Mouse (Mus musculus) liver, embryonic 14.5 days (tissue): ENCODE results near the gene Enah. TPM values are rescaled to one million over a fixed set of nuclear protein-coding genes. Genes with fewer than 3 reads are reported as not detected.
A peak's percentile ranks its signal among the peaks of the same experiment; 100 is the strongest.

Experiments
- ATAC-seq: fragments of 200-750 bp; cut with Nextera tagmentation; 2 replicates; pipeline ENCODE4 v1.8.0; 2017; ENCODE audit warnings: moderate number of reproducible peaks, mild to moderate bottlenecking, moderate library complexity; ENCODE audit not compliant: insufficient read depth
- DNase-seq, 3 experiments: peaks; one replicate each; pipeline ENCODE4 v3.0.0-alpha.2; 2012 to 2013; ENCODE audit warnings: low read depth in 3 of 3, low spot score in 3 of 3
- H3K27ac ChIP-seq: fragments of 300-500 bp; sonication (generic); 2 replicates; pipeline ENCODE4 v1.5.1; 2014; ENCODE audit warnings: moderate library complexity, mild to moderate bottlenecking, control low read depth, inconsistent platforms
- H3K27me3 ChIP-seq: fragments of 300-500 bp; sonication (generic); 2 replicates; pipeline ENCODE4 v1.6.1; 2014; ENCODE audit warnings: mild to moderate bottlenecking, low read length, moderate library complexity; ENCODE audit not compliant: control insufficient read depth, insufficient read depth
- H3K36me3 ChIP-seq: fragments of 300-500 bp; sonication (generic); replicated peaks from 2 replicates; pipeline ENCODE4 v1.6.1; 2014; ENCODE audit warnings: low read depth; ENCODE audit not compliant: control insufficient read depth, insufficient read depth
- H3K4me1 ChIP-seq, 2 experiments: fragments of 200-500 bp in 1 of 2; fragments of 300-500 bp in 1 of 2; sonication (generic) in 1 of 2; replicated peaks; 2 replicates each; pipeline ENCODE4 v1.6.1; 2012 to 2014; ENCODE audit warnings: antibody characterized with exemption in 1 of 2, inconsistent platforms in 1 of 2, low read length in 1 of 2; ENCODE audit not compliant: control insufficient read depth in 2 of 2, insufficient read depth in 2 of 2
- H3K4me2 ChIP-seq: fragments of 300-500 bp; sonication (generic); 2 replicates; pipeline ENCODE4 v1.6.1; 2014; ENCODE audit warnings: low read depth, mild to moderate bottlenecking, control low read depth, moderate library complexity
- H3K4me3 ChIP-seq, 2 experiments: fragments of 200-500 bp in 1 of 2; fragments of 300-500 bp in 1 of 2; sonication (generic) in 1 of 2; 2 replicates each; pipeline ENCODE4 v1.5.1; 2012 to 2014; ENCODE audit warnings: low read depth in 2 of 2, low read length in 2 of 2, mild to moderate bottlenecking in 2 of 2, control low read depth in 1 of 2, inconsistent platforms in 1 of 2, moderate library complexity in 1 of 2; ENCODE audit not compliant: insufficient read depth in 1 of 2
- H3K9ac ChIP-seq: fragments of 300-500 bp; sonication (generic); replicated peaks from 2 replicates; pipeline ENCODE4 v1.6.1; 2014; ENCODE audit warnings: mild to moderate bottlenecking, control low read depth, moderate library complexity
- H3K9me3 ChIP-seq: fragments of 300-500 bp; sonication (generic); 2 replicates; pipeline ENCODE4 v1.6.1; 2016; ENCODE audit warnings: low read length, mixed read lengths; ENCODE audit not compliant: control insufficient read depth
- CTCF ChIP-seq: IDR thresholded peaks from 2 replicates; pipeline ENCODE4 v1.5.1; 2016; ENCODE audit warnings: antibody characterized with exemption, low read depth, control low read depth
- EP300 ChIP-seq: IDR thresholded peaks from 2 replicates; pipeline ENCODE4 v1.6.1; 2016; ENCODE audit warnings: antibody characterized with exemption, low read depth
- WGBS: fragments of 180-500 bp; shearing (Covaris S2); extraction: QIAGEN DNeasy Blood & Tissue Kit; methylation state at CpG from one replicate; pipeline ENCODE4 v1.1.7; 2014; ENCODE audit not compliant: insufficient replicate concordance; 5-methylcytosine and 5-hydroxymethylcytosine counted together
- polyA plus RNA-seq, 2 experiments: library from polyadenylated mRNA; depleted of rRNA in 1 of 2; stranded (reverse) in 1 of 2; unstranded in 1 of 2; fragments of >200 nt; fragmentation: Nextera tagmentation in 1 of 2; extraction: Ambion mirVana in 1 of 2; gene quantifications; 2 replicates each; pipeline versions ENCODE4 v1.2.1 to v1.2.3; 2012 to 2014

Enah gene
- polyA plus RNA-seq, 2 experiments: 0.44 to 0.99 TPM

GRCm38 (mm10) chr1:181889670-181890069, 130.1 kb downstream of the Enah start:
- ATAC-seq: no peak
- WGBS: 70% methylated on average over 7 of the region's 7 CpGs

GRCm38 (mm10) chr1:181888801-181889200, 131.0 kb downstream of the Enah start:
- Histone ChIP-seq H3K9me3 (no peaks in the 10 kb centered on the region), H3K27me3 (no peaks in the 10 kb centered on the region), H3K4me1 (no peaks in the 10 kb centered on the region), H3K9ac (no peak overlapping the region), H3K4me3 (no peak overlapping the region), H3K4me2 (no peak overlapping the region), H3K36me3 (no peaks in the 10 kb centered on the region), H3K27ac (no peak overlapping the region)
- TF ChIP-seq CTCF: peak; percentile 100
- TF ChIP-seq EP300: no peak
- ATAC-seq (peak; percentile 71), DNase-seq (peak; percentile 46 to 60 (median 47))
- 2% methylated on average over 11 of the region's 11 CpGs for WGBS

More at GRCm38 (mm10) chr1:181889670-181890069, 130.1 kb downstream of the Enah start:
- no peak for TF ChIP-seq CTCF
- TF ChIP-seq EP300: no peak
- H3K4me3 ChIP-seq: no peak overlapping the region
- no peak for DNase-seq
- H3K9ac ChIP-seq: no peak overlapping the region
- H3K4me1 ChIP-seq: no peaks in the 10 kb centered on the region
- no peaks in the 10 kb centered on the region for H3K36me3 ChIP-seq
- H3K27me3 ChIP-seq: no peaks in the 10 kb centered on the region
- no peak overlapping the region for H3K27ac ChIP-seq
- no peak overlapping the region for H3K4me2 ChIP-seq
- H3K9me3 ChIP-seq: no peaks in the 10 kb centered on the region

GRCm38 (mm10) chr1:181881532-181881931, 138.3 kb downstream of the Enah start:
- ATAC-seq (peak; percentile 40), DNase-seq (peak in 2 of 3 experiments; percentile 33 to 40)
- no peaks in the 10 kb centered on the region for H3K27me3 ChIP-seq
- H3K4me1 ChIP-seq: peaks cover 0 to 3% of the 10 kb centered on the region in 2 experiments; a peak in 2 of 4 replicates
- H3K4me3 ChIP-seq: no peak overlapping the region
- H3K27ac ChIP-seq: no peak overlapping the region
- TF ChIP-seq EP300 (no peak), CTCF (peak; percentile 94)
- H3K9ac ChIP-seq: no peak overlapping the region
- H3K4me2 ChIP-seq: peak overlapping the region; percentile 27; the same call in 1 of the 2 replicates
- H3K9me3 ChIP-seq: no peaks in the 10 kb centered on the region
- H3K36me3 ChIP-seq: no peaks in the 10 kb centered on the region
- 20% methylated on average over 8 of the region's 8 CpGs for WGBS

GRCm38 (mm10) chr1:181880752-181881325, 139.0 kb downstream of the Enah start:
- Histone ChIP-seq H3K27ac (no peak overlapping the region), H3K27me3 (no peaks in the 10 kb centered on the region), H3K4me1 (peaks cover 0 to 3% of the 10 kb centered on the region in 2 experiments; a peak in 2 of 4 replicates), H3K4me2 (no peak overlapping the region; the same call in 1 of the 2 replicates), H3K36me3 (no peaks in the 10 kb centered on the region), H3K9ac (no peak overlapping the region), H3K9me3 (no peaks in the 10 kb centered on the region), H3K4me3 (no peak overlapping the region)
- DNase-seq (no peak), ATAC-seq (no peak; the same call in 1 of the 2 replicates)
- 48% methylated on average over 15 of the region's 15 CpGs for WGBS
- TF ChIP-seq CTCF (peak; percentile 51), EP300 (no peak)

GRCm38 (mm10) chr1:181878436-181878835, 141.4 kb downstream of the Enah start:
- no peak overlapping the region for H3K27ac ChIP-seq
- no peak for ATAC-seq

More at GRCm38 (mm10) chr1:181878436-181878835, 141.4 kb downstream of the Enah start:
- Histone ChIP-seq H3K36me3 (no peaks in the 10 kb centered on the region), H3K4me2 (no peak overlapping the region), H3K4me1 (peaks cover 0 to 3% of the 10 kb centered on the region in 2 experiments; a peak in 2 of 4 replicates), H3K27me3 (no peaks in the 10 kb centered on the region), H3K9me3 (no peaks in the 10 kb centered on the region), H3K9ac (no peak overlapping the region), H3K4me3 (no peak overlapping the region)
- 67% methylated on average over 5 of the region's 5 CpGs for WGBS
- DNase-seq: no peak
- TF ChIP-seq CTCF (no peak), EP300 (no peak)
